Mouse (Mus musculus) monocyte, adult 2 months (primary cell): ENCODE data around the gene Kmt5b.

Source experiments
- DNase-seq, 2 experiments: peaks; one replicate each; pipeline ENCODE4 v3.0.0; 2022; ENCODE audit warnings: low spot score in 2 of 2, low read depth in 1 of 2

Gene Kmt5b

DNA sequence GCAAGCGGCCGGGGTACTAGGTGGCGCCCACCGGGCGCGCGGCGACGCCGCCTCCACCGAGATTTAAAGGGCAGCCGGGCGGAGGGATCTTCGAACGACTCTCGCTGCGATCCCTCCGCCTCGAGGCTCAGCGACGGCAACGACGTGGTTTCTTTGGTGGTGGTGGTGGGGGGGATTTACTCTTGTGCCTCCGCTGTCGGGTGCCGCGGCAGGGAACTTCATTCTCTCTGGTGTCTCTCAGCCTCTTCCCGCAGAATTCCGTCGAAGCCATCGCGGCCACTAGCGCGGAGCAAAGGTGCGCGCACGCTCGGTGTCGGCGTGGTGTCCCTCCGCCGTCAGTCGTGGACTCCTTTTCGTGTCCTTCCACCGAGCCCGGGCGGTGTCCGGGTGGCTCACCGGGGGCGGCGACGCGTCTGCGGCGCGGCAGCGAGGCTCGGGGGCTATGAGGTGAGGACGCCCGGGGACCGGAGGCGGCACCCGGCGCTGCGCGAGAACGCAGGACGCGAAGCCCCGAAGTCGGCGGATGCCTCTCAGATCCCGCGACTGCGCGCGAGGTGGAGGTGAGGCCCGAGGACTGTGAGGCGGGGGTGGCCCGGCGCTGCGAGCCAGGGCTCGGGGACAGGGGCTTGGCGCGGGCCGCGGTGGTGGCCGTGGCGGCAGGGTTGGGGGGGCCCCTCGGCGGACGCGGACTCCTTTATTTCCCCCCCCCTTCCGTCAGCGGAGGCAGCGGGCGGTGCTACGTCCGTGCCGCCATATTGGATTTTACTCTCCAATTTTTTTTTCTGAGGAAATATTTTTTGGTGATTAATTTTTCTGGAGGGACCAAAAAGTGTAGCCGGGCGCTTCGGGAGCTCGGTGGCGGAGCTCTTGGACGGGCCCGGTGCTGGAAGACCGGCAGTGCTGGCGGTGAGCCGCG is 818 bp downstream of the Kmt5b start:
- peak; percentile 55 to 80 for DNase-seq

DNA sequence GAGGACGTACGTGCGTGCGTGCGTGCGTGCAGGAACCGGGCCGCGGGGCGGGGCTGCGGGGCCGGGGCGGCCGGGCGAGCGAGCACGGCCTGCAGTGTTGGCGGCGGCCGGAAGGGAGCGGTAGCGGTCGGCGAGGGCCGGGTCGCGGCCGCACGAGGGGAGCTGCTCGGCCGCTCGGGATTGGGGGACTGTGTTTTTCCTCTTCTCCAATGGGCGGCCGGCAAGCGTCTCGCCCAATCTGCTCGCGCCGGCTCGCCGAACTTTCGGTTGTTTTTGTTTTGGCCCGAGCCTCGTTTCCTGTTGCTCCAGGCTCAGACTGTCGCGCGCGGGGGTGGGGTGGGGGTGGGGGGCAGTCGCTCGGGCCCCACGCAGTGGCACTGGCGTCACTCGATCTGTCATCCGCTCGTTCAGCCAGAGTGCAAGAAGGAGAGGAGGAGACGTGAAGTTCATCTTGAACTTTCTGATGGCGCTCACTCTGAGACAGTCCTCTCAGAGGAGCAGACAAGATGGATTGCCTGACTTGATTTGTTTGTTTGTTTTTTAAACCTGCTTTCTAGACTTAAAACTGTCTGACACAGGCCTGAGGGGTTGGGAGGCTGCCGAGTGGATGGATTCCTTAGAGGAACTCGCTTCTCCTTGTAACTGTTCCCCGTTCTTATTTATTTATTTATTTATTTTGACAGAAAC is 1.6 kb downstream of the Kmt5b start:
- DNase-seq = peak; percentile 70 to 88

DNA sequence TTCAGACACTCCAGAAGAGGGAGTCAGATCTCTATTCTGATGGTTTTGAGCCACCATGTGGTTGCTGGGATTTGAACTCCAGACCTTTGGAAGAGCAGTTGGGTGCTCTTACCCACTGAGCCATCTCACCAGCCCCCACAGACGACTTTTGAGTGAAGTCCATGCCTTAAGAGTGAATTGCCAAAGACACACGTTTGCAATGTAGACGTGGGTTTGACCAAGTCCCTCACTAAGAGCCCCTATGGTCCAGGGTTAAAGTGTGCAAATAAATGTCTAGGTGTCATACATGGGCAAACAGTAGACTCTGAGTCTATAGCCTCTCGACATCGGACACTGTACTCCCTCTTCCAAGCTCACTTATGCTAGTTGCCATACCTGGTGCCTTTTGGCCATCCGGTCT is 2.3 kb downstream of the Kmt5b start:
- DNase-seq = no peak

DNA sequence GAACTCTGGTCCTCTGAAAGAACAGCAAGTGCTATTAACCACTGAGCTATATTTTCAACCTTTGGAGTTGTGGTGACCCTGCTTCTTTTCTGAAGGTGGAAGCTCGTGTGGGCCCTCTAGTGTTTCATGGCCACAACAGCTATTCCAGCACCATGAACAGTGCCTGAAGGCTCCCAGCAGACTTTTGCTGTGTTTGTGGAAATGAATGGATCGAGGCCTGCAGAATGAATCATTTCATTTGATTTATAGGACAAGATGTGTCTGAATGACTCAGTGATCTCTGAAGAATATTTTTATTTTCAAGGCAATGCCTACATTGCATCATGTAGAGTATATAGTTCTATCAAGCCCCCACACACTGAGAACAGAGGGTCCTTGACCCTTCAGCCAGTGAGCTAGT is 6.9 kb downstream of the Kmt5b start:
- DNase-seq = no peak

DNA sequence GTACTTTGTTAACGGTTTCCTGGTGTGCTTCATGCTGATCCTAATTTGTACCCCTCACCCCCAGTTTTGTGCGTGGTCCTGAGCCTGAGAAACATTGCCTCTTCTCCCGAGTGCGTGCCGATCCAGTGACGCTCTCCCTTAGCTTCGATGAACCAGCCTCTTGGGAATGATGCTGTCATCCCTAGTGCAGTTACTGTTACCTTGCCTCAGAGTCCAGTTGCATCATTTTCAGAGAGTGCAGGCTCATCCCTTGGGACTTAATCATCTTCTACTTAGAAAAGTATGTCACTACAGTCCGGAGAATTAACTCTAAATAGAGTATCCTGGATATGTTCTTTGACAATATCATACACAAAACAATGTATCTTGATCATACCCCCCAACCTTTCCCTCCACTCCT is 11.5 kb downstream of the Kmt5b start:
- DNase-seq = no peak

DNA sequence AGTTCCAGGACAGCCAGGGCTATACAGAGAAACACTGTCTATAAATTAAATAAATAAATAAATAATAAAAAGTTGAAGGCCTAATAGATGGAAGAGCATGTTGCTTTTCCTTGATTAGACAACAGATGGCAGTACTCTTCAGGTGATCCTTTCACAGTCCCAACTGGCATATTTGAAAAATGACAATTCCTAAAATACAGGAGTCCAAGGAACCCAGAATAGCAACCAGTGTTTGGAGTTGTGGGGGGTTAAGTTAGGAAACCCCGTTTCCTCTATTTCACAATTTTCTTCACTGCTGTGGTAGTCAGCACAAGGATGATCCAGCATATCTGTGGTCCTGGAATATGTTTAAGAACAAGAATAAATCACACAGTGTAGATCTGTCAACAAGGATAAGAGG is 22.9 kb downstream of the Kmt5b start:
- no peak for DNase-seq

DNA sequence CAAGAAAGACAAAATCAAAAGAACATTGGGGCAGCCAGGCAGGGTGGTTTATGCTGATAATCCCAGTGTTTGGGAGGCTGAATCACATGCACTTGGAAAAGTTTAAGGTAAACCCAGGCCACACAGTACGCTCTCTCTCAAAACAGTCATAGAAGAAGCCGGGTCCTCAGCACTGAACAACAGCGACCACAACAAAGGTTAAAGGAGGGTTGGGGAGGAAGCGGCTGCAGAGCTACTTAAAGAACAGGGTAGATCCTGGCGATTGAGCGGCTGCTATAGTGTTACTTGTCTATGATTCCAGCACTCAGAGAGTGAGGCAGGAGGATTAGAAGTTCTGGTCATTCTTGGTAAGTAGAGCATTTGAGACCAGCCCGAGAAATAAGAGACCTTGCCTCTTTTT is 38.3 kb downstream of the Kmt5b start:
- no peak for DNase-seq

DNA sequence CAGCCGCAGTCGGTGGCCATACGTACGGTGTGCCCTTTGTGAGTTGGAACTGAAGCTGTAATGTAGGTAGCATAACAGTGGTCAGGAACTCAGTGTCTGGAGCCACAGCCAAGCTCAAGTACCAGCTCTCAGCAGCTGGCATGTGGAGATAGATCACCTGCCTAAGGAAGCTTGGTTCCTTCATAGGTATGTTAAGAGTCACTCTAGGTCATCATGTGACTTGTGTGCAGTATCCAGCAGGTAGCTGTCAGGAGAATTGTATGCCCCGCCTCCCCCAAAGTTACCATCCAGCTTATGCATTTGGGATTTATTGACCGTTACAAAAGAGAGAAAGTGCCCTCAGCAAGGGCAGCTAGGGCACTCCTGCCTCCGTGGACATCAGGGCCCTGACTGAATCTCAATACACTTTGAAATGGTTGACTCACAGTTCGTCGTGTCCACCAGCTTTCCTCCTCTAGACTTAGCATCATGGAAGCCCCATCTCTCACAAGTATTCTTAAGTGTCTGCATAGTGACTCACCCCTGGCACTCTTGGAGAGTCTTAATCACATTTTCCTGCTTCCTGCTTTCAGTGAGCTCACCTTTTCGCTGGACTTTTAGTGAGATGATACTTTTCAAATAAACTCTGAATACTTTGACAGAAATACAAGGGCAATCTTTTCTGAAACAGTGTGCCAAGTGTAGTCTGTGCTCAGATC is 43.5 kb downstream of the Kmt5b start:
- DNase-seq = no peak

DNA sequence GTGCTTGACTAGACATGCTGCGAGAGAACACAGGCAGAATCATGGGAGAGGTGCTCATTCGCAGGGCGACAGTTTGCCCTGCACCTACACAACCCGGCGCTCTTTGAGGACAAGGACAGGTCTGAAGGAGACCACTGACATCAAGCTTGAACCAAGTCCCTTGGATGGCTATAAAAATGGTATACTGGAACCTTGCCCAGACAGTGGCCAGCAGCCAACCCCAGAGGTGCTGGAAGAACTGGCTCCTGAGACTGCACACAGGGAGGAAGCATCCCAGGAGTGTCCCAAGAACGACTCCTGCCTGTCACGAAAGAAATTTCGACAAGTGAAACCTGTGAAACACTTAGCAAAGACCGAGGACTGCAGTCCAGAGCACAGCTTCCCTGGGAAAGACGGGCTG is 47.2 kb downstream of the Kmt5b start:
- no peak for DNase-seq

DNA sequence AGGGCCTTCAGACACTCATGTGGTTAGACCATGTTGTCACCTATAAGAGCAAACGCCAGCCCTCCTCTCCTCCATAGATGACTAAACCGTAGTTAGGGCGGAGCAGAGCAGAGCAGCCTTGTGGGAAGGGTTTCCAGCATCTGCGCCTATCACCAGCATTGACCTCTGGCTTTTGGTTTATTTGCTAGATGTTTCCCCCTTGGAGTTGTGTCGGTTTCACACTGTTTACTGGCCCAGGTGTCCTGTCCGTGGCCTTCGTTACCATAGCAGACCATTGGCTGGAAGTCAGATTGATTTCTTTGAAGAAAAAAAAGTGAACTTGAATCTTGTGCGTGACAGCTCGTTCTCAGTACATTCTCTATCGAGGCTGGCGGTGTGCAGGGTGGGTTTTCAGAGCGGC is 48.6 kb downstream of the Kmt5b start:
- no peak for DNase-seq

DNA sequence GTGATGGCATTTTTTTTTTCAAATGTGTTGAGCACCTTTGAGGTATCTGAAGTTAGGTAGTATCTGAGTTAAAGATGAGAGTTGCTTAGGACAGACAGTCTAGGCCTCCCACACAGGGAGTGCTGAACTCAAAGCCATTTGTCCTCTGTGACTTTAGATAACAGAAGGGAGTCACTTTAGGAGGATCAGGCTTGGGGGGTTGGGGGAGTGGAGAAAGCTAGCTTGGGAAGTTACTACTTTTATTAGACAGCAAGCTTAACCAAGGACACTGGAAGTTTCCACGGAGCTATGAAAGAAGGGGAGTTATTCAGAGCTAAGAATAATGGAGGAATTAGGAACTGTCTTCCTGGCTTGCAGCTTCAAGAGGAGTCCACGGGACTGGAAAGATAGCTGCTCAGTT is 51.9 kb downstream of the Kmt5b start:
- no peak for DNase-seq

DNA sequence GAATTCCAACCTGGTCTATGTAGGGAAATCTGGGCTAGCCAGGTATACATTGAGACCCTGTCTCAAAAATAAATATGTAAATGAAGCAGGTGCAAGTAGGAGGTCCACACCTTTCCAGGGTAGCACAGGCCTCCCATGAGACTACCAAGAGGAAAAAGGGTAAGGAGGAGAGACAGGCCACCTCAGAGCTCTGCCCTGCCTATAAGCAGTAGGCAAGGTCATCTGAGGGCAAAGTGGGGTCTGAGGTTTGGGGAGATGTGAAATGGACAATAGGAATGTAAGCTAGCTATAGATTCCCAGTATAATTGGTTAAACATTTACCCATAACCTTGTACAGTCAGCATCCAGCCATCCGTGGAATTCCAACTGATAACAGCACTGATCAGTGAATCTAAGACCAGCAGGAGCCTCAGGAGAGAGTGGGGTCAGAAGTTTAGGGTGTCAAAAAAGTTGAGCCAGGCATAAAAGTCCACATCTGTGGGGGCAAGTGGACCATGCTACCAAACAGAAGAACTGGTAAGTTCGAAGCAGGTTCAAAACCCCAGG is 52.8 kb downstream of the Kmt5b start:
- no peak for DNase-seq

DNA sequence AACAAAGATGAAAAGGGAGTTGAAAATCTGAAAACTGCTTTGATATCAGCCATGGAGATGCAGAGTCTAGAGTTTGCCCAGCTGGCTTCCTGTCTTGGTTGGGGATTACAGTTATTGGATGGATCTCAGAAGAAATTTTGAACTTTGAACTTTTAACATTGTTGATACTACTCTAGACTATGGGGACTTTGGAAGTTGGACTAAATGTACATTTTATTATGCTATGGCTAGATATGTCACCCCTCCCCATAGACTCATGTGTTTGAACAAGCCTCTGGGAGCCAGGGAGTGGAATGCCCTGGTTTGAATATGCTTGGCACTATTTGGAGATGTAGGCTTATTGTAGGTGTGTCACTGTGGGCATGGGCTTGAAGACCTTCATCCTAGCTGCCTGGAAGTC is 57.8 kb downstream of the Kmt5b start:
- DNase-seq = no peak

DNA sequence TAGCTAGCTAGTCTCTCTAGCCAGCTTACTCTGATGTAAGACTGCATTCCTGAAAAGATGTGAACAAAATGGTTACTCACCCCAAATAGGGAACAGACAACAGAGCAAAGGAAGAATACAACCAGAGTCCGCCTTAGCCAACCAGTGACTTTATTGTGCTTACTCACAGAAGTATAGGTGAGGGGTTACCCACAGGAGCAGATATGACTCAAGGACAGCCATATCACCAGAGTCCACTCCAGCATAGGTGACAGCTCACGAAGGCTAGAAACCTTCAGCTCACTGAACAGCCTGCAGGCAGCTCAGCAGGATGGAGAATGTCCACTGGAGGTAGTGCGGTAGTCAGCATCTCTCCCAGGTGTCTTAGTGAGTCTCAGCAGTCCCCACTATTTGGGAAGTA is 62.6 kb downstream of the Kmt5b start:
- no peak for DNase-seq

DNA sequence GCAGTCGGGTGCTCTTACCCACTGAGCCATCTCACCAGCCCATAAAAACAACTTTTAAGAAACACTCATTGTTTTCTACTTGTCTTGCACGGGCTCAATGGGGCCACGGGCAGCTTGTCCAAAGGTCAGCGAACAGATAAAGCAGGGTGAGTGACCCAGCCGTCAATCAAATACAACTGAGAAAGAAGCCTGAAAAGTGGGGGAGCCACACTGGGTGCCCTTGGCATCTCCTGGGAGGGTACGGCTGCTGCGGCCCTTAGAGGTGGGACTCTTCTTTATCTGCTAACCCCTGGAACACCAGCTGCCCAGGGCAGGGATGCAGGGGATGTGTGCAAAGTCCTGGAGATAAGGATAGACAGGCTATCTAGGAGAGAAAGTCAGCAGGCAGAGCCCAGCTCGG is 64.5 kb downstream of the Kmt5b start:
- DNase-seq = no peak

DNA sequence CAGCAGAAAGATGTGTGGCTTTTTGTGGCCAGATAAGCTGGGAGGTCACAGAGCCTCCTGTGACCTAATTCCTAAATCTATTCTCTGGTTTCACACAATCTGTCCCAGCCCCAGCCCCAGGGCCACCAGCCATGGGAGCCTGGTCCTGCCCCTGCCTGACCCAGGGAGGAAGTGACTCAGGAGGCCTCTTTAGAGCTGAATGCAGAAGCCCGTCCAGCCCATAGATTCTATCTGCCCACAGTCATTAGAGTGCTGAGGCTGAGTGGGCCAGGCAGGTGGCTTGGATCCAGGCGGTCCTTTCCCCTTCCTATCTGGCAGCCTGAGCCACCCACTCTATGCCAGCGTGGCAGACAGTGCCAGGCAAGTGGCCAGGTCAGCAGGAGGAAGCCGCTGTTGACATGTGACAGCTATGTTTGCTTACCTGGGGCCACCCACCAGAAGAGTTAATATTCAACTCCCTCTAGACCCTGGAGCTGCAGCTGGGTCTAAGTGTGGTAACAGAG is 65.7 kb downstream of the Kmt5b start:
- peak; percentile 16 to 37 for DNase-seq

DNA sequence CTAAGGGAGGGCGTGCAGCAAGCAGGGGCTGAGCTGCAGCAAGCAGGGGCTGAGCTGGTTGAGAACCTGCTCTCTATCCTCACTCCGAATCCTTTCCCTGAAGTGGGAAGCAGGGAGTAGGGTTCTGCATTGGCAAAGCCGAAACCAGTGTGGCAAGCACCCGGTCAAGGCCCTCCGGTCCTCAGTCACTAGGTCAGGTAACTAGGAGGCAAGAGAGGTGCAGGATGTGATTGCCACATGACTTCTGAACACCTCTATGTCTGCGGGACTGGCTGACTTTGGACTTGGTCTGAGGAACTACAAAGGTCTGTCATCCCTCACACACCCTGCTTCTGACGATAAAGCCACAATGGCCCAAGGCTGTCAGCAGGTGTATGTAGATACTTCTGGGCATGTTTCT is 67.1 kb downstream of the Kmt5b start:
- DNase-seq = no peak

DNA sequence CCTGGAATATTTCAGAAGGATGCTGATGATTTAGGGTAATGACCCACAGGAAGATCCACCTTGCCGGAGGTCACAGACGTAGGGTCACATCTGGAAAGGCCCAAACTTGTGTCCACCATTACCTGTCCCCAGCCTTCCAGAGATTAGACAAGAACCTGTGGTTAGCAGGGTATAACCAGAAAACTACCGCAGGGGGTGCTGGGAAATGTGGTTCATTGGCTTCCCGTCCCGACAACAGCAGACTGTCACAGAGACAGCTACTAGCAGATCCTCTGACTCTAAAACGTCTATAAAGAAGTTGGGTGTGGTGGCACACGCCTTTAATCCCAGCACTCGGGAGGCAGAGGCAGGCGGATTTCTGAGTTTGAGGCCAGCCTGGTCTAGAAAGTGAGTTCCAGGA is 69.6 kb downstream of the Kmt5b start:
- DNase-seq = no peak

DNA sequence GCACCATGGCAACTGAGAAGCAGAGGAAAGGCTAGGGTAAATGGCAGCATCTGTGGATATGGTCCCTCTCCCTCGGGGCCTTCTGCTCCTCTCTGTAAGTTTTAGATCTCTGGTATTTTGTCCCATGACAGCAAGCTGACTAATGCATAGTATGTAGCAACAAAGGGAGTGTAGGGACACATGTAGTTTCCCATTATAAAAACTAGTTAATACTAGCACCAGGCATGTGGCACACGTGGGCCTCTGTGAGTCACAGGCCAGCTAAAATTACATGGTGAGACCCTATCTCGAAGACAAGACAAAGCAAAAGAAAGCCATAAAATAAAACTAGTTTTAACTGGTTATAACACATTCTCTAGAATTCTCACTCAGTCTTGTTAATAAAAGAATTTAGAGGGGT is 71.7 kb downstream of the Kmt5b start:
- no peak for DNase-seq

DNA sequence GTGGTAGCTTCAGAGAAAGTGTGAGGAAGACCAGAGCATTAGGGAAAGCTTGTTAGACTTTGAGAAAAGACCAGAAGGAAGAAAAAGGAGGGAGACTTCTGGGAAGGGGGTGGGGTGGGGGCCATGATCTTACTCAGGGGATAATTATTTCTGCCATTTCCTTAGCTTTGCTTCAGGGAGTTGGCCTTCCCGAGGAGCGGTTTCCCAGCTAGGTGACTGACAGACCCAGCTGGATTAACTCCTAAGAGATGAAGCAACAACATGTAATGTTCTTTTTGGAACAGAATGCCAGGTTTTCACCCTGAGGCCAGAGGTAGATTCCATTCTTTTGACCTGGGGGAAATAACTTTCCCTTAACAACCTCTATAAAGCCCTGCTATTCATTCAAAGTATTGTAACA is 72.5 kb downstream of the Kmt5b start:
- no peak for DNase-seq

DNA sequence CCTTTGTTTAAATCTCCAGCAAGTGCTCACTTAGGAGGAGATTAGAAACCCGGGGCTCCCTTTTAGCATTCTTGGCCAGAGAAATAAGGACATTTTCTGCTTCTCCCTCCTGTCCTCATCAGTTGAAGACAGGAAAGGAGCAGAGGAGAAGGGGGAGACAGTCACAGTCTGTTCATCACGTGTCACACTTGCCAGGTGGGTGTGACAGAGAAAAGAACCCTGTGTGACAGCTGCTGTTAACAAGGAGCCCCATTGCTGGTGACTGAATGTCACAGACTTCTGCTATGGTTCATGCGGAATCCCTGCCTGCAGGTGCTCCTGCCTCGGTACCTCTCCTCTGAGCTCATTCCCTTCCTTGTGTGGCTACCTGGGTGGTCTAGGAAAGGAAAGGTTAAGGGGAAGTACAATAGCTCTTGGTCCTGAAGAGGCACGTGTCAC is 73.0 kb downstream of the Kmt5b start:
- DNase-seq = no peak

DNA sequence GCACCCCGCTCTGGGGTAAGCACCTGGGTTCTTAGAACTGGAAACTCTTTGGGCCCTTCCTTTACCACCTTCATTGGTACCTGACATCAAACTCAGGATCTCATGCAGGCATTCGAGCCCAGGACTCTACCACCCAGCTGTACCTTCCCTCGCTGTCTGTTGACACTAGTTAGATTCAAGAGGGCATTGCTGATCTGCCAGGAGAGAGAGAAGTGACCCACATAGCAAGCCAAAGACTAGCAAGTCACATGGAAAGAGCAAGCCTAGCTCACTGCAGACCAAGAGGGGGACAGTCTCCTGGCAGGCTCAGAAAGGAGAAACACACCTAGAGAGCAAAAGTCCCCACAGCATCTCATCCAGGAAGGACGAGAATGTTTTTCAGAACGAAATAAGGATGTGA is 73.5 kb downstream of the Kmt5b start:
- no peak for DNase-seq
